Mouse (Mus musculus) midbrain, embryonic 15.5 days (tissue): ENCODE data around the gene Calhm5. TPM values are rescaled to one million over a fixed set of nuclear protein-coding genes. Genes with fewer than 3 reads are reported as not detected.

Source experiments
- ATAC-seq: fragments of 200-750 bp; cut with Nextera tagmentation; replicated peaks from 2 replicates; pipeline ENCODE4 v1.8.0; 2017; ENCODE audit warnings: moderate TSS enrichment
- H3K27ac ChIP-seq: fragments of 300-500 bp; sonication (generic); 2 replicates; pipeline ENCODE4 v1.5.1; 2015; ENCODE audit warnings: mild to moderate bottlenecking, inconsistent platforms
- H3K27me3 ChIP-seq: fragments of 300-500 bp; sonication (generic); replicated peaks from 2 replicates; pipeline ENCODE4 v1.6.1; 2015; ENCODE audit warnings: inconsistent platforms
- H3K36me3 ChIP-seq: fragments of 300-500 bp; sonication (generic); replicated peaks from 2 replicates; pipeline ENCODE4 v1.6.1; 2015; ENCODE audit warnings: inconsistent platforms
- H3K4me1 ChIP-seq: fragments of 300-500 bp; sonication (generic); 2 replicates; pipeline ENCODE4 v1.6.1; 2015; ENCODE audit warnings: inconsistent platforms
- H3K4me2 ChIP-seq: fragments of 300-500 bp; sonication (generic); 2 replicates; pipeline ENCODE4 v1.6.1; 2015; ENCODE audit warnings: inconsistent platforms, mild to moderate bottlenecking, moderate library complexity
- H3K4me3 ChIP-seq: fragments of 300-500 bp; sonication (generic); 2 replicates; pipeline ENCODE4 v1.5.1; 2015; ENCODE audit warnings: mild to moderate bottlenecking, inconsistent platforms
- H3K9ac ChIP-seq: fragments of 300-500 bp; sonication (generic); 2 replicates; pipeline ENCODE4 v1.6.1; 2015; ENCODE audit warnings: mild to moderate bottlenecking, inconsistent platforms
- H3K9me3 ChIP-seq: fragments of 300-500 bp; sonication (generic); 2 replicates; pipeline ENCODE4 v1.6.1; 2016; ENCODE audit warnings: inconsistent platforms
- WGBS: fragments of 180-500 bp; shearing (Covaris S2); methylation state at CpG from one replicate; pipeline ENCODE4 v1.1.7; 2015; ENCODE audit warnings: mixed read lengths; 5-methylcytosine and 5-hydroxymethylcytosine counted together
- polyA plus RNA-seq: library from polyadenylated mRNA; unstranded; fragments of >200 nt; fragmentation: Nextera tagmentation; extraction: Ambion mirVana; gene quantifications from 2 replicates; pipeline ENCODE4 v1.2.1, GENCODE M21; 2015

The Calhm5 gene
- polyA plus RNA-seq, 1 experiment from 2014 or later, result 0.74 TPM

DNA sequence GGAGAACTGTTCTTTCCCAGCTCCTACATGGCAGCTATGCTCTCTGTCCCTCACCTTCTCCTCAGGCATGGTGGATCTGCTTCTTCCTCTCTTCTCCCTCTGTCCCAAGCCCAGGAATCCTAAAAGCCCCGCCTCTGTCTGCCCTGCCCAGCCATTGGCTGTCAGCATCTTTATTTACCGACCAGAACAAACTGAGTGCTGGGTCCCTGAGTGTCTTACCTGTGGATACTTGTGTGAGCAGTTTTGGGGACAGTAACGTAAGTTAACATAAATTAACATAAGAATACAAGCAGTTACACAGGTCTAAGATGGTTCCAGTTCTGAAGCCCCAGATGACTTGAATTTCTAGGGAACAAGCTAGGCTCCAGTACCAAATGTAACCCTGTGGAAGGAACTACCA, 29.7 kb downstream of the Calhm5 start:
- no peak for ATAC-seq
- no peak overlapping the region for H3K4me3 ChIP-seq
- H3K9me3 ChIP-seq, result no peaks in the 10 kb centered on the region
- no peaks in the 10 kb centered on the region for H3K27me3 ChIP-seq
- 59% methylated on average over 3 of the region's 3 CpGs for WGBS
- no peak overlapping the region for H3K27ac ChIP-seq
- H3K36me3 ChIP-seq, result no peaks in the 10 kb centered on the region
- no peak overlapping the region for H3K9ac ChIP-seq
- H3K4me2 ChIP-seq, result no peak overlapping the region
- H3K4me1 ChIP-seq, result no peaks in the 10 kb centered on the region

- 92% methylated on average over 2 of the region's 2 CpGs for WGBS
- ATAC-seq, result no peak
- Histone ChIP-seq H3K27me3 (no peaks in the 10 kb centered on the region), H3K4me3 (no peak overlapping the region), H3K36me3 (no peaks in the 10 kb centered on the region), H3K4me1 (no peaks in the 10 kb centered on the region), H3K9me3 (no peaks in the 10 kb centered on the region), H3K27ac (no peak overlapping the region), H3K4me2 (no peak overlapping the region), H3K9ac (no peak overlapping the region)
Observed at GRCm38 (mm10) chr10:34053987-34054386, 42.3 kb downstream of the Calhm5 start.

DNA sequence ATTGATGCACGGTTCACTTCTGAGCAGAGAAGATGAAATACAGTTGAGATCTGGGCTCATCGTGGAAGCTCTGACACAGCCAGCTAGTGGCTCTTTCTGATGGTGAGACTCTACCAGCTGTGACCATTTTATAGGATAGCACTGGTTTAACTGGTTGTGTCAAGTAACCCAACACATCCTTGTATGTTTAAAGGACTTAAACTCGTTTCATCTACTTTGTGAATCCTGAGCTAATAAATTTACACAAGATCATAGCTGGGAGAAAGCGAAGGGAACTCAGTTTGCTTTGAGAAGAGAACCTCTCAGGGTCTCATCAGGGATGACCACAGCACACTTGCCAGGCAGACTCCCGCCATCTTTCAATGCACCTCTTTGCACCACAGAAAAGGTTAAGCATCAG, 52.1 kb downstream of the Calhm5 start, which contains the start of gene Calhm4:
Gene Calhm4 (minus strand): TSS at position 101 of the 400 bp plus-strand sequence.
- ATAC-seq, result no peak
- no peak within 1 kb of the TSS for H3K9ac ChIP-seq
- H3K4me2 ChIP-seq, result no peak within 1 kb of the TSS
- H3K36me3 ChIP-seq, result no peaks in the 10 kb centered on the region
- H3K4me1 ChIP-seq, result no peaks in the 10 kb centered on the region
- H3K9me3 ChIP-seq, result no peaks in the 10 kb centered on the region
- H3K4me3 ChIP-seq, result no peak within 1 kb of the TSS
- WGBS, result 89% methylated on average over 5 of the region's 5 CpGs
- no peaks in the 10 kb centered on the region for H3K27me3 ChIP-seq
- no peak within 1 kb of the TSS for H3K27ac ChIP-seq

Other genes with a start within 250 kb of the Calhm5 start
- not detected in 2 replicates for gene Sult3a1, start 238.8 kb downstream of the Calhm5 start, polyA plus RNA-seq
- gene Rsph4a, start 191.4 kb downstream of the Calhm5 start, polyA plus RNA-seq, result 1.3 and 1.4 TPM in 2 replicates
- gene Zup1, start 145.2 kb downstream of the Calhm5 start, polyA plus RNA-seq, result 19.2 and 22.4 TPM in 2 replicates
- 101 and 113 TPM in 2 replicates for gene Rwdd1, start 76.9 kb downstream of the Calhm5 start, polyA plus RNA-seq
- gene Trappc3l, start 58.9 kb downstream of the Calhm5 start, polyA plus RNA-seq, result not detected in 2 replicates
- not detected in 2 replicates for gene Calhm4, start 52.2 kb downstream of the Calhm5 start, polyA plus RNA-seq
- gene Calhm6, start 31.5 kb upstream of the Calhm5 start, polyA plus RNA-seq, result 0.36 and 0.63 TPM in 2 replicates
- gene Dse, start 111.2 kb upstream of the Calhm5 start, polyA plus RNA-seq, result 7.5 and 7.6 TPM in 2 replicates
- 127 and 138 TPM in 2 replicates for gene Tspyl1, start 185.7 kb upstream of the Calhm5 start, polyA plus RNA-seq
- gene Tspyl4, start 200.9 kb upstream of the Calhm5 start, polyA plus RNA-seq, result 307 and 342 TPM in 2 replicates